Mouse (Mus musculus): ENCODE data around the gene Srms. TPM values are rescaled to one million over a fixed set of nuclear protein-coding genes. Genes with fewer than 3 reads are reported as not detected.

Srms gene
- polyA plus RNA-seq, 1 experiment from 2014 or later: 0.12 TPM

DNA sequence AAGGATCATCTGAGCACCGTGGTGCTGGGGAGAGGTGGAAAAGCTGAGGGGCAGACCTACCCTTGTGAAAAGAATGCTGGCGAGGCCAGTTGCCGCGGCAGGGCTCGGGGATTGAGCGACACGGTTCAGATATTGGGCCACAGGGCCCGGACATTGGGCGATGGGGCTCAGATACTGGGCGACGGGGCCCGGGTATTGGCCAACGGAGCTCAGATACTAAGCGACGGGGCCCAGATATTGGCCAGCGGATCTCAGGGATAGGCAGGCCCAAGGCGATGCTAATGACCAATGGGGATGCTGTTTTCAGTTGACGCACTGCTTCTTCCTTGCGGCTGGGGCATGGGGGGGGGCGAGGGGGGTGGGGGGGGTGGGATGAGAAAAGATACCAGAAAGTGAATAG is 18.2 kb upstream of the Srms start:
- Histone ChIP-seq H3K4me2 (ENCODE audit: low read depth, low read length, severe bottlenecking) (no peak overlapping the region), H3K4me3 (ENCODE audit: low read depth, low read length) (no peak overlapping the region), H3K27me3 (ENCODE audit: control insufficient read depth, insufficient read depth, low read length) (no peaks in the 10 kb centered on the region), H3K36me3 (ENCODE audit: control insufficient read depth, insufficient read depth, low read length) (no peaks in the 10 kb centered on the region), H3K4me1 (replicated peaks; ENCODE audit: control insufficient read depth, insufficient read depth, low read length) (no peaks in the 10 kb centered on the region), H3K9ac (ENCODE audit: low read length) (no peak overlapping the region), H3K27ac (ENCODE audit: low read depth, low read length) (no peak overlapping the region), H3K9me3 (ENCODE audit: control insufficient read depth, low read length) (no peaks in the 10 kb centered on the region)
- 73% methylated on average over 20 of the region's 20 CpGs for WGBS
- no peak for DNase-seq (ENCODE audit: low spot score)
- no peak for ATAC-seq (replicated peaks; ENCODE audit: low FRiP score)

DNA sequence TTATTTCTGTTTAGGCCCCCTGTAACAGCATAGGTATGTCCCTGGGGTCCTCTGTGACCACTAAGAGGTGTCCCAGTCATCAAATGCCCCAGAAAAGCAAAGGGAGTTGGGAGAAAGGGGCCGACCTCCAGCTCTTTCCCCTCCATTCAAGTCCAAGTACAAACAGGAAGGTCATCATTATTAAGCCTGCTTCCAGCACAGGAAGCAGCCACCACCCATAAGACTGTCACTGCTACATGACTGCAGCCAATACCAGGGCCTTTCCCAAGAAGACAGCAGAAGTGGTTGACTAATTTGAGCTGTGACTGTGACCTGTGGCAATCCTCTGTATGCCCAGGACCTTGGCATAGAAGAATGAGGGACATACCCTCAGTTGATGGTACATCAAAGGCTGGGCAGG is 15.3 kb upstream of the Srms start:
- Histone ChIP-seq H3K4me3 (ENCODE audit: low read depth, low read length) (no peak overlapping the region), H3K4me2 (ENCODE audit: low read depth, low read length, severe bottlenecking) (no peak overlapping the region), H3K9me3 (ENCODE audit: control insufficient read depth, low read length) (no peaks in the 10 kb centered on the region), H3K36me3 (ENCODE audit: control insufficient read depth, insufficient read depth, low read length) (no peaks in the 10 kb centered on the region), H3K27me3 (ENCODE audit: control insufficient read depth, insufficient read depth, low read length) (no peaks in the 10 kb centered on the region), H3K9ac (ENCODE audit: low read length) (no peak overlapping the region), H3K4me1 (replicated peaks; ENCODE audit: control insufficient read depth, insufficient read depth, low read length) (no peaks in the 10 kb centered on the region), H3K27ac (ENCODE audit: low read depth, low read length) (no peak overlapping the region)
- 83% methylated on average over 1 of the region's 1 CpGs for WGBS
- DNase-seq (ENCODE audit: low spot score) (no peak), ATAC-seq (replicated peaks; ENCODE audit: low FRiP score) (no peak)

DNA sequence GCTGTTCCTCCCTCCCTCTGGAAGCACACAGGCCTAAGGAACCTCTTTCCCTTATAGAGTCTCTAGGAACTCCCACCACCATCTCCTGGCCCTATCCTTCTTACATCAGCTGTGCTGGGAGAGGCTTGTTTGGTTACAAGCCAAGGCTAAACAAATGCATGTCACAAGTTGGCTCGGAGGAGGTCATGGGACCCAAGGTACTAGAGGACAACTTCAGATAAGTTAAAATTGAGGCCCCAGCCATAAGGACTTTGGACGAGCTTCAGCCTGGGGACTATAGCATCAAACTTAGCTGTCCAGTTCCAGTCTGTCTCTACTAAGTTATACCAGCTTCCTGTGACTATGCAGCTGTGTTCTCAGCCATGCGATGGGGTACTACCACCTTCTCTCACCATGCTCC is 14.1 kb upstream of the Srms start:
- WGBS: 91% methylated on average over 3 of the region's 3 CpGs
- Histone ChIP-seq H3K9ac (ENCODE audit: low read length) (no peak overlapping the region), H3K4me2 (ENCODE audit: low read depth, low read length, severe bottlenecking) (no peak overlapping the region), H3K36me3 (ENCODE audit: control insufficient read depth, insufficient read depth, low read length) (no peaks in the 10 kb centered on the region), H3K27ac (ENCODE audit: low read depth, low read length) (no peak overlapping the region), H3K9me3 (ENCODE audit: control insufficient read depth, low read length) (no peaks in the 10 kb centered on the region), H3K4me1 (replicated peaks; ENCODE audit: control insufficient read depth, insufficient read depth, low read length) (no peaks in the 10 kb centered on the region), H3K27me3 (ENCODE audit: control insufficient read depth, insufficient read depth, low read length) (no peaks in the 10 kb centered on the region), H3K4me3 (ENCODE audit: low read depth, low read length) (no peak overlapping the region)
- DNase-seq (ENCODE audit: low spot score) (no peak), ATAC-seq (replicated peaks; ENCODE audit: low FRiP score) (no peak)

DNA sequence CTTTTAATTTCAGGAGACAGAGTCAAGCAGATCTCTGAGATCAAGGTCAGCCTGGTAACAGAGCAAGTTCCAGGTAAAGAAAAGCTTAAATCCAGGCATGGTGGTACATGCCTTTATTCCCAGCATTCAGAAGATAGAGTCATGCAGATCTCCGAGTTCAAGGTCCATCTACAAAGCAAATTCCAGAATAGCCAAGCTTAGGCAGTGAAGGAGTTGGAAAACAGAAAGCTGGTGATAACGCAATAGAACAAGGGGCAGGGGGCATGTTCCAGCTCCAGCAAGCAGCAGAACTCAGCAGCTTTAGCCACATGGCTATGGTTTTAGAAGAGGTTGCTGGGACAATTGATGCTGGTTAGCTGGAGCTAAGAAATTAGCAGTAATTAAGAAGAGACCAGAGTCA is 12.0 kb upstream of the Srms start:
- no peak for DNase-seq (ENCODE audit: low spot score)
- no peak for ATAC-seq (replicated peaks; ENCODE audit: low FRiP score)
- H3K27ac ChIP-seq (ENCODE audit: low read depth, low read length): no peak overlapping the region
- H3K9ac ChIP-seq (ENCODE audit: low read length): no peak overlapping the region
- no peaks in the 10 kb centered on the region for H3K36me3 ChIP-seq (ENCODE audit: control insufficient read depth, insufficient read depth, low read length)
- H3K4me2 ChIP-seq (ENCODE audit: low read depth, low read length, severe bottlenecking): no peak overlapping the region
- no peaks in the 10 kb centered on the region for H3K9me3 ChIP-seq (ENCODE audit: control insufficient read depth, low read length)
- peaks cover 2% of the 10 kb centered on the region; the same call in 1 of the 2 replicates for H3K4me1 ChIP-seq (replicated peaks; ENCODE audit: control insufficient read depth, insufficient read depth, low read length)
- 86% methylated on average over 2 of the region's 2 CpGs for WGBS
- no peak overlapping the region for H3K4me3 ChIP-seq (ENCODE audit: low read depth, low read length)
- H3K27me3 ChIP-seq (ENCODE audit: control insufficient read depth, insufficient read depth, low read length): no peaks in the 10 kb centered on the region

DNA sequence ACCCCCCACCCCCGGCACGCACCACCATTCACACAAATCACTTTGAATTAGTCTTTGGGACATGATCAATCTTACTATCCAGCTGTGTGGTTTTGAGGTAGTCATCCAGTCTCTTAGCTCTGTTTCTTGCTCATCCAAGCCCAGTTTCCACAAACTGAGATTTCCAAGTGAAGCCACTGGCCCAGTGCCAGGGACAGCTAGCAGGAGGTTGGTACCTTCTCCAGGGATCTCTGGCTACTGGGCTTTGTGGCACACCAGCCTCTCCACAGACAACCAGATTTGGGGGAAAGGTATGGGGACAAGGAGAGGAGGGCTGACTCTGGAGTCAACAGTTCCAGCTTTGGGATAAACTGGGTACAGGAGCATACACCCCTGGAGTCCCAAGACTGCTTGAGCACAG is 7.4 kb upstream of the Srms start:
- H3K36me3 ChIP-seq (ENCODE audit: control insufficient read depth, insufficient read depth, low read length): no peaks in the 10 kb centered on the region
- H3K9me3 ChIP-seq (ENCODE audit: control insufficient read depth, low read length): no peaks in the 10 kb centered on the region
- H3K4me3 ChIP-seq (ENCODE audit: low read depth, low read length): peak overlapping the region; percentile 26; the same call in 1 of the 2 replicates
- ATAC-seq (replicated peaks; ENCODE audit: low FRiP score) (no peak), DNase-seq (ENCODE audit: low spot score) (no peak)
- 62% methylated on average over 2 of the region's 2 CpGs for WGBS
- no peak overlapping the region for H3K27ac ChIP-seq (ENCODE audit: low read depth, low read length)
- H3K9ac ChIP-seq (ENCODE audit: low read length): no peak overlapping the region
- peak overlapping the region; percentile 67 for H3K4me2 ChIP-seq (ENCODE audit: low read depth, low read length, severe bottlenecking)
- H3K27me3 ChIP-seq (ENCODE audit: control insufficient read depth, insufficient read depth, low read length): no peaks in the 10 kb centered on the region
- peaks cover 7% of the 10 kb centered on the region; the same call in 1 of the 2 replicates for H3K4me1 ChIP-seq (replicated peaks; ENCODE audit: control insufficient read depth, insufficient read depth, low read length)

- no peak within 1 kb of the TSS for H3K27ac ChIP-seq (ENCODE audit: low read depth, low read length)
- peak; percentile 76 for DNase-seq (ENCODE audit: low spot score)
- peak within 1 kb of the TSS; percentile 67 for H3K4me2 ChIP-seq (ENCODE audit: low read depth, low read length, severe bottlenecking)
- H3K9ac ChIP-seq (ENCODE audit: low read length): peak within 1 kb of the TSS; percentile 52
- H3K36me3 ChIP-seq (ENCODE audit: control insufficient read depth, insufficient read depth, low read length): no peaks in the 10 kb centered on the region
- H3K4me1 ChIP-seq (replicated peaks; ENCODE audit: control insufficient read depth, insufficient read depth, low read length): peaks cover 7% of the 10 kb centered on the region; the same call in 1 of the 2 replicates
- no peaks in the 10 kb centered on the region for H3K9me3 ChIP-seq (ENCODE audit: control insufficient read depth, low read length)
- 4% methylated on average over 25 of the region's 25 CpGs for WGBS
- ATAC-seq (replicated peaks; ENCODE audit: low FRiP score): peak; percentile 87
- no peaks in the 10 kb centered on the region for H3K27me3 ChIP-seq (ENCODE audit: control insufficient read depth, insufficient read depth, low read length)
- H3K4me3 ChIP-seq (ENCODE audit: low read depth, low read length): peak within 1 kb of the TSS; percentile 26
Measured at GRCm38 (mm10) chr2:181219538-181220216, 6.7 kb upstream of the Srms start, which contains the start of gene Fndc11. TSS of gene Fndc11 (plus strand) at chr2:181220013.

DNA sequence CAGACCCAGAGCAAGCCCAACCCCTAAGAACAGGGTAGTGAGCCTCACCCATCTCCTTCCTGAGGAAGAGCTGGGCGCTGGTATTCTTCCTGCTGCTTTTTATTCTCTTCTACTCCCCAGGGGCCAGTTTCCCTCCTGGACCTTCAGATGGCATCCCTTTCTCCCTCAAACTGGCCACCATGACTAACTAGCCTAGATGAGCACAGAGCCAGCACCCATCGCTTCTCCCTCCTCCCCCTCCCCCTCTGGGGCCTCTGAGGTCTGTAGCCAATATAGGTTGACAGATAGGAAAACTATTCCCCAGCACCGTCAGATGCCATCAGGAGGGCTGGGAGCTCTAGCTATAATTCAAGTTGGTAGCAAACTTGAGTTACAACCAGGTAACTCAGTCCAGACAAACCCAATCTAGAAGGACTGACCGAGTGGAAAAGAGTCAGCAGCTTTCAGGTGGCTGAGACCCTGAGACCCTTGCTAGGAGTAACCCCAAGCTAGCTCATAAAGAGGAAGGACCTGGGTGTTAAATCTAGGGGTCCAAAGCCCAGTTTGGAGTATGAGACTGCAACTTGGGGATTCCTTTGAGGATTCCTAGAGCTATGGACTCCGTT is 6.0 kb upstream of the Srms start:
- WGBS: 71% methylated on average over 5 of the region's 5 CpGs
- H3K4me3 ChIP-seq (ENCODE audit: low read depth, low read length): no peak overlapping the region
- DNase-seq (ENCODE audit: low spot score): no peak

GRCm38 (mm10) chr2:181216037-181216436 is 3.1 kb upstream of the Srms start:
- no peak for DNase-seq (ENCODE audit: low spot score)
- Histone ChIP-seq H3K4me1 (replicated peaks; ENCODE audit: control insufficient read depth, insufficient read depth, low read length) (peaks cover 16% of the 10 kb centered on the region; the same call in 1 of the 2 replicates), H3K9me3 (ENCODE audit: control insufficient read depth, low read length) (no peaks in the 10 kb centered on the region), H3K36me3 (ENCODE audit: control insufficient read depth, insufficient read depth, low read length) (no peaks in the 10 kb centered on the region), H3K9ac (ENCODE audit: low read length) (no peak overlapping the region), H3K27ac (ENCODE audit: low read depth, low read length) (no peak overlapping the region), H3K4me3 (ENCODE audit: low read depth, low read length) (no peak overlapping the region), H3K27me3 (ENCODE audit: control insufficient read depth, insufficient read depth, low read length) (peaks cover 29% of the 10 kb centered on the region), H3K4me2 (ENCODE audit: low read depth, low read length, severe bottlenecking) (no peak overlapping the region)
- WGBS: 90% methylated on average over 6 of the region's 6 CpGs
- ATAC-seq (replicated peaks; ENCODE audit: low FRiP score): no peak

More for the DNA sequence above, 6.0 kb upstream of the Srms start:
- no peaks in the 10 kb centered on the region for H3K36me3 ChIP-seq (ENCODE audit: control insufficient read depth, insufficient read depth, low read length)
- H3K27me3 ChIP-seq (ENCODE audit: control insufficient read depth, insufficient read depth, low read length): no peaks in the 10 kb centered on the region
- no peak for ATAC-seq (replicated peaks; ENCODE audit: low FRiP score)
- H3K4me1 ChIP-seq (replicated peaks; ENCODE audit: control insufficient read depth, insufficient read depth, low read length): peaks cover 7% of the 10 kb centered on the region; the same call in 1 of the 2 replicates
- H3K4me2 ChIP-seq (ENCODE audit: low read depth, low read length, severe bottlenecking): no peak overlapping the region
- no peak overlapping the region; the same call in 1 of the 2 replicates for H3K9ac ChIP-seq (ENCODE audit: low read length)
- no peak overlapping the region for H3K27ac ChIP-seq (ENCODE audit: low read depth, low read length)
- H3K9me3 ChIP-seq (ENCODE audit: control insufficient read depth, low read length): no peaks in the 10 kb centered on the region

Measured in forebrain, embryonic 11.5 days (tissue).